Mouse (Mus musculus) urinary bladder, postnatal 36 days (tissue): Measurements from ENCODE around the gene Gm853.
"Not testable (repeated sequence)": the region's sequence is repeated elsewhere in the genome, so short reads cannot be mapped to it uniquely, and the experiment has no call there.

Experiments used
- DNase-seq, 2 experiments: peaks; one replicate each; pipeline ENCODE4 v3.0.0; 2022; ENCODE audit warnings: low spot score in 2 of 2, mixed read lengths in 1 of 2

Gm853 gene

GRCm38 (mm10) chr4:130222179-130222578 is at the start of gene Gm853:
Gene Gm853, minus strand, starts transcription at chr4:130222401.
- DNase-seq: no peak

DNA sequence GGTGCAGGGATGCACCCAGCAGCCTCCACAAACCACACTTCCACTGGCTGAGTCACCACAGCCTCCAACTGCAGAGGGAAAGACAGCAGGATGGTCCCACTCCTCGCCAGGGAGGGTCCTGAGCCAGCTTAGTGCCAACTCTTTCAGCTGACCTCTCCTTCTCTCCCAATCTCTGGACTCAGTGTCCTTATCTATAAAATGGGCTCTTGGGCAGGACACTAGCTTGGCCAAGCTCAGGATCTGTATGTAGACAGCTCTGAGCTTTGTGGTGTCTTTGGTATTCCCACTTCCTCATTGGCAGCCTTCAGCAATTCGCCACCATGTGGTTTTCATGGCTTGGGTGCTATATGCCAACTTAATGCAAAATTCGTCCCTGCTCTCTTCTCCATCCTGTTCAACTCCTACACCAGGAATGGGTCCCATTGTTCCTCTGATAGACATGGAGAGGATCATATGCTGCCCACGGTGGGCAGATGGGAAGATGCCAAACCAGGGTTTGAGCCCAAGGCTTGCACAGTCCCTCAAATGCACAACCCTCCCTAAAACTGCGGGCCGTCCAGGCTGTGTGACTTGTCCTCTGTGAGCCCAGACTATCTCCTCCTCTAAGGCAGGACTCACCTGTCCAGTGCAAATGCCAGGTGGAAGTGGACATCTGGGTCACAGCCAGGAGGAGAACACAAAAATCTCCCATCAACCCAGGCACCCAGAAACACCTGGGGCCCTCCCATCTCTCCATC is 48.6 kb upstream of the Gm853 start:
- DNase-seq: no peak

DNA sequence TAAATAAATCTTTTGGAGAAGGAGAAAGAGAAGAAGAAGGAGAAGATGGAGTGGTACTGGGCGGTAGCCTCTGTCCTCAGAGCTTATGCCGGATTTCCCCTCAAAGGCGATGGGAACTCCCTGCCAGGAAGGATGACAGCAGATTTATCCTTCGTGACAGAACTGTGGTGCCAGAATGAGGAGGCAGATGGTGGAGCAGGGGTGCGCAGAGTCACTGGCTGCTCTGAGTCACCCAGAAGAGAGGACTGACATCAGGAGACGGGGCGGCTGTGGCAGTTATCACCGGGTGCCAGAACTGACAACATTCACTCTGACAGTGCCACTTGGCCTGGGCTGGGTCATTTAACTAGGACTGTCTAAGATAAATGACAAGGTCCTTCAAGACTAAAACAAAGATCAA is 47.9 kb upstream of the Gm853 start:
- no peak for DNase-seq

DNA sequence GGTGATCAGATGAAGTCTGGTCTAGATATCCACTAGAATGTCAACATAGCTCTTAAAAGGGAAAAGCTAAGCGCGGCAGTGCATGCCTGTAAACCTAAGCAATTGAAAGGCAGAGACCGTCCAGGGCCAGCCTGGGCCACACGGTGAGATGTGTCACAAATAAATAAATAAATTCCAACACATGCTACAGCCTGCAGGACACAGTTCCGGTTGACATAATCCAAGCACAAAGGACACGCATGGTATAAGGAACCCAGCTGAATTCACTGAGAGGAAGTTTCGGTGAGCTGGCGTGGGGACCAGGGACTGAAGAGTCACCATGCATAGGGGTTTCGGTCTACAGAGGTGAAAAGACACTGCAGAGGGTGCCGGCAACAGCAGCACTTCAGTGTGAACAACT is 46.5 kb upstream of the Gm853 start:
- DNase-seq: peak; percentile 28 to 38

GRCm38 (mm10) chr4:130267069-130267468 is 44.9 kb upstream of the Gm853 start:
- peak; percentile 15 to 31 for DNase-seq

DNA sequence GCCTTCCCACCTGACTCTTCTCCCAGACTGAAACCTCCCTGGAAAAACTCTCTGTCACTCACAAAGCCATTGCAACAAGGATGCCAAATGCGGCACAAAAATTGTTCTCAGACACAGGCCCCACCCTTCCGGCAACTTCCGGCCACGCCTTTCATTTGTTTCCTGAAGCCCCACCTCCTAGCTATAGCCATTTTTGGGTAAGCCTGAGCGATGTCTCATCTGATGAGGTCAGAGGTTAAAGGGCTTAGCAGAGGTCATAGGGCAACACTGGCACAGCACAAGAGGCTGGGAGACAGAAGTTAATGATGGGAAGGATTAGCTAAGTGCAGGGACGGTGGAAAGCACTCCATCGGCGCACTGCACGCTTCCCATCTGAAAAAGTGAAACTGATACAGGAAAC is 44.4 kb upstream of the Gm853 start:
- peak in 1 of 2 experiments; percentile 6 for DNase-seq

- peak; percentile 56 to 59 for DNase-seq
These were observed 42.6 kb upstream of the Gm853 start for GRCm38 (mm10) chr4:130264698-130265349.

DNA sequence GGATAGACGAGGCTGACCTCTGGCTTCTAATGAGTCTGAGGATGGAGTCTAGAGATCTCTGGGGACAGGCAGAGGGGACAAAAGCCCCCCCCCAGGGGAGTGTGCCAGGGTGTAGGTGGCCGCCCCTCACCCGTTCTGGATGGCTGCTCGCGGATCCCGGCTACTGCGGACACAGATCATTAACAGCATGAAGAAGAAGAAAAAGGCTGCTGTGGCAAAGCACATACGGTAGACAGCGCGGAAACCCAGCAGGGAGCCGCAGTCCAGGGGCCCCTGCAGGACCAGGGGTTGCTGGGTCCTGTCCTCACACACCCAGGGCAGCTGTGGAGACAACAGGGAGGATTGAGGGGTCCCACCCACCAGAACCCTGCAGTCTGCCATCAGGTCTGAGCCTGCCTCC is 41.9 kb upstream of the Gm853 start:
- DNase-seq: no peak

DNA sequence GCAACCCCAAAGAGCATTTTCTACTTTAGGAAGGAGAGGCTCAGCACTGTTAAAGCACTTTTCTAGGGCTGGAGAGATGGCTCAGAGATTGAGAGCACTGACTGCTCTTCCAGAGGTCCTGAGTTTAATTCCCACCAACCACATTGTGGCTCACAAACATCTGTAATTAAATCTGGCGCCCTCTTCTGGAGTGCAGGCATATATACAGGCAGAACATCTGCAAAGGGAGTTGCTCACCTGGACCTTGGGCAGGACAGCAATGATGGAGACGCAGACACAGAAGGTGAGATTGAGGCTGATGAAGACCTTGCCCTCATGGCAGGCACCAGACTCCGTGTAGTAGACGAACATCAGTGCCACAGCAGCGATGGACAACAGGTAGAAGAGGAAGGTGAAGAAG is 38.2 kb upstream of the Gm853 start:
- DNase-seq: no peak

GRCm38 (mm10) chr4:130252441-130253157 is 30.4 kb upstream of the Gm853 start:
- peak in 1 of 2 experiments; percentile 16 for DNase-seq

DNA sequence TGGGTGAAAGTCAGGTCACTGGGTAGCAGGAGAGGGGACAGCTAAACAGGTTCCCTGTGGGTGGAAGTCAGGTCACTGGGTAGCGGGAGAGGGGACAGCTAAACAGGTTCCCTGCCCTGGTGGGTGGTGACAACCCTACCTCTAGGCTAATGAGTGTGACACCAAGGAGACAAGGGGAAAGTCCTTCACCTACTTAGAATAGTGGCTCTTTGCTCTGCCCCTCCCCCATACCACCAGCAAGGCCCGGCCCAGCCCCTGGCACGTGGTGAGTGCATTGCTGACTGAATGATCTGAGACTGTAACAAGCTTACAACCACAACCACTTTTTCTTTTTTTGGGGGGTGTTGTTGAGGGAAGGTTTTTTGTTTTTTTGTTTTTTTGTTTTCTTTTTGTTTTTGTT is 29.6 kb upstream of the Gm853 start:
- DNase-seq: no peak

DNA sequence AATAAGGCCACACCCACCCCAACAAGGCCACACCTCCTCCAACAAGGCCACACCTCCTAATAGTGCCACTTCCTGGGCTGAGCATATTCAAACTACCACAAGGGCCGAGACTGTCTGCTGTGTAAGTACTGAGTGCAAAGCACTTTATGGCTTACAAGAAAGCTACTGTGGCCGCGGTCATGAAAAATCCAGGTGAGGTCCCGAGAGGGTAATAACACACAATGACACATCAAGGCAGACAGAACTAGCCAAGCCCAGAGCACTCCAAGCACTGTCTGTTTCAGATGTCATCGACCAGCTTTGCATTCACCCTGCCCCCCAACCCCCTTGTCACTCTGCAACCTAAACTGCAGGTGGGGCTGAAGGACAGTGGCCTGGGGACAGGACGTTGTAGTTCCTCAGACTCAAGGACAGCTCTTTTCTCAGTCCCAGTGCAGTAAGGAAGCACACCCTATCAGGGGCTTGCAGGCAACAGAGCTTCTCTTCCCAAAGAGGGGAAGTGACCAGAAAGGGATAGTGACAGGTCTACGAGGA is 29.0 kb upstream of the Gm853 start:
- DNase-seq: no peak

DNA sequence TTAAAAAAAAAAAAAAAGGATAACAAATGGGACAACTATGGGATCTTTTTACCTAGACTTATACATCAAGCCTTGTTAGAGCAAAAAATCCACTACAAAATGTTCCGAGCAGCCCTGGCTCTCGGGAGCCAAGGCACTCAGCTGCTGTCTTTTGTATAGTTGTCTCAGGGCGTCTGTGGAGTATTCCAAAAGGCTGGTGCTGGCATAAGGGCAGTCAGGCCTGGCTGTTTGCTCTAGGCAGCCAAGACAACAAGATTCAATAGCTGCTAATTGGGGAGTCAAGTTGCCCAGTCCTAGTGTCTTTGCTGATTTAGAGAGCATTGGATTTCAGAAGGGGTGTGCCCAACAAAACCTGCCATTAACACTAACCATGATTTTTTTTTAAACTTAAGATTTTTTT is 26.4 kb upstream of the Gm853 start:
- DNase-seq: no peak

GRCm38 (mm10) chr4:130246132-130246531 is 23.9 kb upstream of the Gm853 start:
- DNase-seq: peak; percentile 49 to 65

DNA sequence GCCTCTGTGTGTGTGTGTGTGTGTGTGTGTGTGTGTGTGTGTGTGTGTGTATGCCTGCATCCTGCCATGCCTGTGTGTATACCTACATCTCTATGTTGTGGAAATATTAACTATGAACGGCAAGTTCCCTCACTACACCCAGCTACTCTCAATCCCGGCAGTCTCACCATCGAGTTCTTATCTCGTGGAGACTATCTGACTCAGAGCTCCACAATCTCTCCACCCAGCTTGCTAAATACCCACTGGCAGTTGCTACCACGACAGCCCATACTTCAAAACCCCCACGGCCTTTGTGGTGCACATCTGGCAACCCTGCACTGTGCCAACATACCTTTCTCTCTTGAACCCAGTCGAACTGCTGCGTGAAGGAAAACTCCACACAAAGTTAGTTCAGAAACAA is 22.5 kb upstream of the Gm853 start:
- no peak for DNase-seq

DNA sequence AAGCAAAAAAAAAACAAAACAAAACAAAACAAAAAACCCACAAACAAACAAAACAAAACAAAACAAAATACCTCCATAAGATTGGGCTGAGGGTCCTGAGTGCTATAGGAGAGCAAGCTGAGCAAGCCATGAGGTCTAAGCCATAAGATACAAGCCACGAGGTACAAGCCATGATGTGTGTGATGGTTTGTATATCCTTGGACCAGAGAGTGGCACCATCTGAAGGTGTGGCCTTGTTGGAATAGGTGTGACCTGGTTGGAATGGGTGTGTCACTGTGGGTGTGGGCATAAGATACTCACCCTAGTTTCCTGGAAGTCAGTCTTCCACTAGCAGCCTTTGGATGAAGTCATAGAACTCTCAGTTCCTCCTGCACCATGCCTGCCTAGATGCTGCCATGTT is 21.4 kb upstream of the Gm853 start:
- not testable (repeated sequence) for DNase-seq

- DNase-seq: no peak
These were observed 20.8 kb upstream of the Gm853 start for GRCm38 (mm10) chr4:130242956-130243355.

DNA sequence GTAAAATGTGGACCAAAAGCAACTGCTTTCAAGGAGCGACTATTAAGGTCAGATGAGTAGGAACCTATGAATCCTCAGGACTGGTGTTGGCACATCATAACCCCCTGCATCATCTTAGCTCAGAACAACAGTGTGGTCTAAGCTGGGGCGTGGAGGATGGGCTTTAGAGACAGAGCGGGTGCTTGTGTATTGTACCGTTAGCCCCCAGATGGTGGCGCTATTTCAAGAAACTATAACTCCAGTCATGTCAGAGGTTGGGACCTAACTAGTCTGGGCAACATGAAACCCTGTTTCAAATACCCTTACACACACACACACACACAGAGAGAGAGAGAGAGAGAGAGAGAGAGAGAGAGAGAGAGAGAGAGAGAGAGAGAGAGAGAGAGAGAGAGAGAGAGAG is 18.5 kb upstream of the Gm853 start:
- DNase-seq: no peak

- no peak for DNase-seq
These were observed 15.4 kb upstream of the Gm853 start for GRCm38 (mm10) chr4:130237607-130238006.

GRCm38 (mm10) chr4:130236361-130236760 is 14.2 kb upstream of the Gm853 start:
- no peak for DNase-seq

- DNase-seq: no peak
These were observed 1.9 kb upstream of the Gm853 start for GRCm38 (mm10) chr4:130224071-130224470.

GRCm38 (mm10) chr4:130220176-130220575 is 2.0 kb downstream of the Gm853 start:
- DNase-seq: no peak

GRCm38 (mm10) chr4:130215392-130215791 is 6.8 kb downstream of the Gm853 start:
- DNase-seq: no peak
